Mouse (Mus musculus): ENCODE data around the gene Sulf2. TPM values are rescaled to one million over a fixed set of nuclear protein-coding genes. Genes with fewer than 3 reads are reported as not detected.

Sulf2 gene
- polyA plus RNA-seq, 1 experiment from 2014 or later, result 176 TPM

DNA sequence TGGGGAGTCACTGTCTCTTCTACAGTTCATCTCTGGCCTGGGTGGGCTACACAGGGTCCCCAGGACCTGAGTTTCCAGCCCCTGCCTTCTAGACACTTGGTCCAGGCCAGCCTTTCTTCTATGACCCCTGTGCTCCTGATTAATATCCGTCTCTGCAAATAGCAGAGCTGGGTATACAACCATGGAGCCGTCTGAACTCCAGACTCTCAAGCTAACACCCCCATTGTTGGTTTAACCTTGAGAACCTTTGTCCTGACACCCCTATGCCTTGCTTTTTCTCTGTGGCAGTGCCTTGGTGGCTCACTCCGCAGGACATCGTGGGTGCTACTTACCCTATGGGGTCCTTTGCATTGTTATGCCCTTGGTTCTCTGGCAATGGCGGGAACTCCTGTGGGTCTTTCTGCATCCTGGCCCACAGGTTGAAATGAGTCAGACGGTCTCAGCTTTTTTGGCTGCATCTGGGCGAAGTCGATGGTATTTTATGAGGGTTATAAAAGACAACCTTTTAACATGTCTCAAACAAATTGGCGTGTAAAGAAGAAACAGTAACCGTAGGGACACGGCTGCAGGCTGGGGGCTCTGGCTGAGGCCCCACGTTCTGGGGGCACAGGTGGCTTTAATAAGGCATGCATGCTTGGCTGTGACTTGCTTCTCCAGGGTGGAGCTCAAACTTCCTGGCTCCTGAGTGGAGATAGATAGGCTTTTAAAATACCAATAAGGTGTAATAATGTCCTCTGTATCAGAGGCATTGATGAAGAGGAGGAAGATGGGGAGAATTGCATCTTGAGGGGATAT, 2.5 kb upstream of the Sulf2 start:
- WGBS, result 12% methylated on average over 12 of the region's 12 CpGs
- H3K4me1 ChIP-seq (replicated peaks), result peaks cover 59% of the 10 kb centered on the region
- no peaks in the 10 kb centered on the region for H3K36me3 ChIP-seq
- no peak overlapping the region for H3K9ac ChIP-seq (replicated peaks)
- no peak for ATAC-seq (ENCODE audit: insufficient number of reproducible peaks, insufficient read depth, low FRiP score, low TSS enrichment, low read depth)
- no peaks in the 10 kb centered on the region for H3K27me3 ChIP-seq
- peak overlapping the region; percentile 40 for H3K4me2 ChIP-seq
- 0 out of 2 replicates have a peak overlapping the region, but pooled peaks have one; percentile 8 for H3K4me3 ChIP-seq (replicated peaks)
- 0 out of 2 replicates have a peak, but pooled peaks cover 4% of the 10 kb centered on the region for H3K9me3 ChIP-seq
- H3K27ac ChIP-seq, result peak overlapping the region; percentile 94

DNA sequence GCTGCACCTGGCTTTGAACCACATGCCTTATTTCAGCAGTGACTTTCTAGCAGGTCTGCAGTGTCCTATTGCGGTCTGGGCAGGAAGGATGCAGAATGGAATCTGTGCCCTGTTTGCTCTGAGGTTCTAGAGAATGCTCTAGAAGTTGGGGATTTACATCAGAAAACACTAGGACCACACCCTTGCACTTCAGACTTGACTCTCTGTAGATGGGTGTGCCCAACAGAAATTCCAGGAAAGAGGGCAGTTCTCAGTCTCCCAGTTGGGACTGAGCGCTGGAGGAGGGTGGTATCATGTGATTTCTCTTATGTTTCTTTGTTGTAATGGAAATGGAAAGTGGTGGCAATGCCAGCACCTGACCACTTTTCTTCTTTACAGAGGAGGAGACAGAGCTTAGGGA, 1.7 kb upstream of the Sulf2 start:
- Histone ChIP-seq H3K4me2 (peak overlapping the region; percentile 40), H3K4me3 (replicated peaks) (no peak overlapping the region), H3K27ac (peak overlapping the region; percentile 94), H3K36me3 (no peaks in the 10 kb centered on the region), H3K4me1 (replicated peaks) (peaks cover 59% of the 10 kb centered on the region), H3K9ac (replicated peaks) (no peak overlapping the region), H3K27me3 (no peaks in the 10 kb centered on the region), H3K9me3 (0 out of 2 replicates have a peak, but pooled peaks cover 4% of the 10 kb centered on the region)
- WGBS, result 87% methylated on average over 2 of the region's 2 CpGs
- no peak for ATAC-seq (ENCODE audit: insufficient number of reproducible peaks, insufficient read depth, low FRiP score, low TSS enrichment, low read depth)

DNA sequence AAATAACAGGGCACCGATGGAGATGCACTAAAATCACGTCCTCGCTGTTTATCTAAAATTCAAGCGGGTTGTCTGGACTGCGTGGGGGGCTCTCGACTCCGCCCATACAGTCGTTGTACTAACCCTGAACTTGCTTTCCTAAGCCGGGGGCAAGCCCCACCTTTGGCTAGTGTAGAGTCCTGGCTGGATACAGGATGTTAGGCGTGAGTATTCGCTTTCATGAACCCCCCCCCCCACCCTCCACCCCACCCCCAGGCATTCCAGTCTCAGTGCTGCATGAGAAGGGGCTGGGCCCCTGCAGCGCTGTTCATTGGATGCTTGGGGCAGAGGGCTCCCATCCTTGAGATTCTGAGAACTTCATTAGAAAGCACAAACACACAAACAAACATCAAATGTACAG, 659 bp upstream of the Sulf2 start:
- Histone ChIP-seq H3K27ac (peak overlapping the region; percentile 99), H3K4me2 (peak overlapping the region; percentile 90), H3K9ac (replicated peaks) (0 out of 2 replicates have a peak overlapping the region, but pooled peaks have one; percentile 31), H3K36me3 (peaks cover 2% of the 10 kb centered on the region; the same call in 1 of the 2 replicates), H3K9me3 (0 out of 2 replicates have a peak, but pooled peaks cover 4% of the 10 kb centered on the region), H3K4me3 (replicated peaks) (peak overlapping the region; percentile 92), H3K27me3 (no peaks in the 10 kb centered on the region), H3K4me1 (replicated peaks) (peaks cover 66% of the 10 kb centered on the region)
- no peak for ATAC-seq (ENCODE audit: insufficient number of reproducible peaks, insufficient read depth, low FRiP score, low TSS enrichment, low read depth)
- WGBS, result 7% methylated on average over 12 of the region's 12 CpGs

DNA sequence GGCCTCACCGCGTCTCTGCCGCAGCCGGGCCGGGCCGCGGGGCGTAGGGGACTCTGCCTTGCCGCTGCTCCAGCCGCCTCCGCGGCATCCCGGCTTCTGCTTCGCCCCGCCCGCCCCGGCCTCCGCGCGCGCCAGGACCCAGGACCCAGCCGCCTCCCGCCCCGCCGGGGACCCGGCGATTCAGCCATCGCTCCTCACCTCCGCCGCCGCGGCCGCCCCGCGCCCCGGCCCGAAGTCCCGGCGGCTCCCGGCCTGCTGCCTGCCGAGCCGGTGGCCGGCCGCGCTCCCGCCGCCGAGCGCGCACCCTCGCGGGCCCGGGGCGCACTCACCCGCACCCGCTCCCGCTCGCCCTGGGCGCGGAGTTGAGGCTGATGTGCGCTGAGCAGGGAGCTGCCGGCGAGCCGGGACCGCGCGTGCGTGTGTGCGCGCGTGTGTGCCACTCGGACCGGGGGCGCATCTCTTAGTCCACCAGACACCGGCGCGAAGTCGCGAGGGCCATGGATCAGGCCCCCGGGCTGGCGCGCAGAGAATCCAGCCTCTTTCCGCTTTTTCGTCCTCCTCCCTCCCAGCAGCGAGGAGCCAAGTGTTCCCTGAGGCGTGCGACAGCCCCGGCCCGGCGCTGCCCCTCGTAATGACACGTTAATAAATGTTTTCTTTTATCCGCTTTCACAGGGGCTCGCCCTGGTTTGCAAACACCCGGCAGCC, 562 bp downstream of the Sulf2 start:
- Histone ChIP-seq H3K36me3 (peaks cover 5% of the 10 kb centered on the region; the same call in 1 of the 2 replicates), H3K27me3 (no peaks in the 10 kb centered on the region), H3K27ac (peak overlapping the region; percentile 99), H3K9ac (replicated peaks) (peak overlapping the region; percentile 99), H3K4me1 (replicated peaks) (peaks cover 78% of the 10 kb centered on the region), H3K4me3 (replicated peaks) (peak overlapping the region; percentile 92), H3K9me3 (0 out of 2 replicates have a peak, but pooled peaks cover 4% of the 10 kb centered on the region), H3K4me2 (peak overlapping the region; percentile 90)
- 1% methylated on average over 94 of the region's 95 CpGs for WGBS
- peak; percentile 2; the same call in 1 of the 2 replicates for ATAC-seq (ENCODE audit: insufficient number of reproducible peaks, insufficient read depth, low FRiP score, low TSS enrichment, low read depth)

DNA sequence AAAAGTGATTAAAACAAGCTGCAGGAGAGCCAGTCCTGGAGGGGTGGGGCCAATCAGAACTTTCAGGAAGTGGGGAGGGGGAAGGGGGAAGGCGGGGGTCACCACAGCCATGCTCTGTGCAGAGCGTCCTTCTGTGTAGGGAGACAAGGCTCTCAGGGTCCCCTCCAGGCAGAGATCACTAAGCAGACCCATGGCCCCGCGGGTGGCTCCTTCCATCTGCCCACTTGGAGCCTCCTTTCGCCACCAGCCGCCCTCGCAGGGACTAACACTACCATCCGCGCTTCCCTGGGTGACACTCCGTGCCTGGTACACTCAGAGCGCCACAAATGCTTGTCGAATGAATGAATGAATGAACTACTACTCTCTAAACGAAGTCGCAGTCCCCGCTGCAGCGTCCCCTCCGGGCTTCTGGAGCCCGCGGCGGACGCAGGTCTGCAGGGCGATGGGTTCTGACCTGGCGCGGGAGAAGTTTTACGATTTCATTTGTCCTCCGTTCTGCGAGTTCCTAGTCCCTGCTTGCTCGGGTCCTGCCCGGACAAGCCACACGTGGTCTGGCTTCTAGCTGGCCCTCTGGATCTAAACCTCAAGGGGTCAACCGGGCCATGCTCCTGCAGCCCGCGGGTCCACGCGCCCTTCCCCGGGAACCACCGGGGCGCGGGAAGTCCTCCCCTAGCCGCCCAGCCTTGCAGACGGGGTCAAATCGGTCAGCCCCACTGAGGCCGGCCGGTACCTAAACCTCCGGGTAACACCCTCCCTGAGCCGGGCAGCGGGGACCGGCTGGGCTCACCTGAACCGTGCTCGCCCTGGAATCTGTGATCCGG, 1.4 kb downstream of the Sulf2 start:
- peaks cover 83% of the 10 kb centered on the region for H3K4me1 ChIP-seq (replicated peaks)

DNA sequence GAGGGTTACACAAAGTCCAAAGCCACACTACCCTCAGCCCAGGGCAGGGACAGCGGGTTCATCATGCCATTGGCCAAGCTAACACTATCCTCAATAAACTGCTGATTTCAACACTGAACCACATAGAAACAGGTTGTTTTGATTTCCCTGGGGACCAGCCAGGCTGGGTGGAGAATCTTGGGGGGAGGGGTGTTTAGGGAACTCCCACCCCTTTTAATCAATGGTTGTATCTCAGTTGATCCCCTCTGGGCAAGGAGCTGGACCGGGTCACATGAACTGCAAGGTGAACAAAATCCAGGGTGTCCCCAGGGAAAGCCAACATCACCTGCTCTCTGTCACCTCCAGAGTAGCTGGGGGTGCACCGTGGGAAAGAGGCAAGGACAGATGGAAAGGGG, 2.1 kb downstream of the Sulf2 start:
- Histone ChIP-seq H3K9ac (replicated peaks) (peak overlapping the region; percentile 99), H3K4me1 (replicated peaks) (peaks cover 83% of the 10 kb centered on the region), H3K4me3 (replicated peaks) (peak overlapping the region; percentile 92), H3K27ac (peak overlapping the region; percentile 99), H3K9me3 (no peaks in the 10 kb centered on the region), H3K4me2 (peak overlapping the region; percentile 90), H3K27me3 (no peaks in the 10 kb centered on the region), H3K36me3 (peaks cover 5% of the 10 kb centered on the region; the same call in 1 of the 2 replicates)
- WGBS, result 8% methylated on average over 3 of the region's 3 CpGs
- ATAC-seq (ENCODE audit: insufficient number of reproducible peaks, insufficient read depth, low FRiP score, low TSS enrichment, low read depth), result no peak

More for the DNA sequence above, 1.4 kb downstream of the Sulf2 start:
- ATAC-seq (ENCODE audit: insufficient number of reproducible peaks, insufficient read depth, low FRiP score, low TSS enrichment, low read depth), result no peak
- Histone ChIP-seq H3K36me3 (peaks cover 5% of the 10 kb centered on the region; the same call in 1 of the 2 replicates), H3K4me2 (peak overlapping the region; percentile 90), H3K27me3 (no peaks in the 10 kb centered on the region), H3K4me3 (replicated peaks) (peak overlapping the region; percentile 92), H3K9me3 (no peaks in the 10 kb centered on the region), H3K27ac (peak overlapping the region; percentile 99), H3K9ac (replicated peaks) (peak overlapping the region; percentile 99)
- under 1% methylated on average over 51 of the region's 51 CpGs for WGBS

DNA sequence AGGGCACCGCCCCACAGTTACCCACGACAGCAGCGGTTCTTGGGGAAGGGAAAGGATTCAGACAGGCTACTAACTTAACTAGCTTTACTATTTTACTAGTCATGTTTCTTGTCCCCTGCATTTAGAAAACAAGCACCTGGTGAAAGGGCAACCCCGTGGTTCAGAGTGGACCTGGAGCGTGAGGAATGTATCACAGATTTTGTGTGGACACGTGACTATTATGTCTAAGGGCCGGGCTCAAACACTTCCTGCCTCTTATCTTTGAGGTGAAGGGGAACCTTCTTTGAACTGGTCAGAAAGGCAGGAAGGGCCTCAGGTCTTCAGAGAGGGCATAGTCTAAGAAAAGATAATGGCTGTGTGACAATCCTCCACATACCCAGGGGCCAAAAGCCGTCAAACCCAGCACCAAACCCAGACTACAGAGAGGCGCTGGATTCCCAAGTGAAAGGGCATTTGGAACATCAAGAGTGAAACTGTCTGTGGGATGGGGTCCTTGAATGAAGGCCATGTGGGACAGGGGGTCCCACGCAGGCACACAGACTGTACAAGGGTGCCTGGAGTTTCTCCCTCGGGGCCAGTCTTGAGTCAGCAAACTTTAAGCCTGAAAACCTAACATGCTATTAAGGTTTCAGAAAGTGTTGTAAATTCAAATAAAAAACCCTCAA, 2.6 kb downstream of the Sulf2 start:
- Histone ChIP-seq H3K9me3 (no peaks in the 10 kb centered on the region), H3K36me3 (peaks cover 5% of the 10 kb centered on the region; the same call in 1 of the 2 replicates), H3K4me2 (peak overlapping the region; percentile 90), H3K4me3 (replicated peaks) (peak overlapping the region; percentile 92), H3K27me3 (no peaks in the 10 kb centered on the region), H3K27ac (peak overlapping the region; percentile 99), H3K9ac (replicated peaks) (peak overlapping the region; percentile 99; the same call in 1 of the 2 replicates), H3K4me1 (replicated peaks) (peaks cover 83% of the 10 kb centered on the region)
- WGBS, result 28% methylated on average over 11 of the region's 11 CpGs
- ATAC-seq (ENCODE audit: insufficient number of reproducible peaks, insufficient read depth, low FRiP score, low TSS enrichment, low read depth), result no peak

DNA sequence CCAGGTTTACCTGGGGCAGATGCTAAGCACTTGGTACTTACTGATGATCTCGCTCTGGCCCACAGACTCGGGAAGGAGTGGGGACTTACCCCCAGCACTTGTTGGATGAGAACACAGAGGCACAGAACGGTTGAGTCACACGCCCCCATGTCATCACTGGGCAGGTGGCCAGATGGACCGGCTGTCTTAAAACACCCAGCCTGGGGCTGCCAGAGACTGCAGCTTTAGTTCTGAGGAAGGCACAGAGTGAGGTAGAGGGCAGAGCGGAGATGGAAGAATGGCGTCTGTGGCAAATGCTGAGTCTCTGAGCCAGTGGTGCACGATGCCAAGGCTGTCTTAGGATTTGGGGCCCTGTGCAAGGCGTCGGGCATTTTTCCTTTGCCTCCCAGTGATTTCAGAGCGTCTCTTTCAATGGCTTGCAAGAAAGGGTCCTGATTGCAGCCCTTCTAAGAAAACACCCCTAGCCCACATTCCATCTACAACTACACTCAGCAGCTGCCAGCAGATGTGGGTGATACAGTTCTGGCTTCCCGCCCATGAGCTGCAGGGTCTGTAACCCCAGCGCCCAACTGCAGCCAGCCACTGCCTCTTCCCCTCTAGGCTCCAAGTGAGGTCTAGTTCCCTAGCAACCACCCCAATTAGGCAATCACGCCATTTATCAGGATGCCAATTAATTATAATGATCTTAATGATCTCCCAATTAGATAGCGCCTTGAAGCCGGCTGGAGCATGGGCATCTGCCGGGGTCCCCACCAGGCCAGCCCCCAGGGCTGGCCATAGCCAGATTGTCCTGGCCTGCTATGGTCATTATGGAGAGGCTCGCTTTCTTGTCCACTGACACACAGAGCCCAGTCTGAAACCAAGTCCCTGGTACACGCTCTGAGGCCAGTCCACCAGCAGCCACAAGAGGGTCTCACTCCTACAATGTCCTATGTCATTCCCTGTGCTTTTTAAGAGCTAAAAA, 3.7 kb downstream of the Sulf2 start:
- 38% methylated on average over 19 of the region's 19 CpGs for WGBS
- Histone ChIP-seq H3K9ac (replicated peaks) (peak overlapping the region; percentile 24), H3K27ac (peak overlapping the region; percentile 99), H3K4me1 (replicated peaks) (peaks cover 83% of the 10 kb centered on the region), H3K9me3 (no peaks in the 10 kb centered on the region), H3K4me2 (peak overlapping the region; percentile 90), H3K4me3 (replicated peaks) (peak overlapping the region; percentile 92; the same call in 1 of the 2 replicates), H3K36me3 (peaks cover 5% of the 10 kb centered on the region; the same call in 1 of the 2 replicates), H3K27me3 (no peaks in the 10 kb centered on the region)
- ATAC-seq (ENCODE audit: insufficient number of reproducible peaks, insufficient read depth, low FRiP score, low TSS enrichment, low read depth), result no peak

DNA sequence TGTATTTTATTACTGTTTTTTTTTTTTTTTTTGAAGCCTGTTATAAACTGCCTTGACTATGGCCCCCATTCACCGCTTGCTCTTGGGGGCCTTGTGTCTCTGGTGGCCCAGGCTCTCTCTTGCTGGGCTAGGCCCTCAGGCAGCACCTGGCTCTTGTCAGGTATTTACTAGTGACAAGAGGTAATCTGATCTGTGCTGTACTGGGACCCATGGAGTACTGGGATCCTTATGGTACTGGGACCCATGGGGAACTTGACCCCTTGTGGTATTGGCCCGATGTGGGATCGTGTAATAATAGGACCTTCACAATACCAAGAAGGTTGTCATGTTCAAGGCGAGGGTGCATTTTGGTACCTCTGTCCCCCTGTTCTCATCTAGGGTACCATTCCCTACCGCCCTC, 4.9 kb downstream of the Sulf2 start:
- 84% methylated on average over 5 of the region's 5 CpGs for WGBS
- Histone ChIP-seq H3K4me2 (no peak overlapping the region), H3K9ac (replicated peaks) (no peak overlapping the region), H3K4me1 (replicated peaks) (peaks cover 86% of the 10 kb centered on the region), H3K27me3 (no peaks in the 10 kb centered on the region), H3K36me3 (peaks cover 9% of the 10 kb centered on the region; the same call in 1 of the 2 replicates), H3K4me3 (replicated peaks) (no peak overlapping the region), H3K9me3 (no peaks in the 10 kb centered on the region), H3K27ac (peak overlapping the region; percentile 99; the same call in 1 of the 2 replicates)
- ATAC-seq (ENCODE audit: insufficient number of reproducible peaks, insufficient read depth, low FRiP score, low TSS enrichment, low read depth), result no peak

Data from limb, embryonic 12.5 days (tissue).